Mouse (Mus musculus): ENCODE results near the gene Dgcr6. TPM values are rescaled to one million over a fixed set of nuclear protein-coding genes. Genes with fewer than 3 reads are reported as not detected.

Dgcr6 gene
- polyA plus RNA-seq, 1 experiment from 2014 or later, result 162 TPM

GRCm38 (mm10) chr16:18087101-18087500 is 34.4 kb downstream of the Dgcr6 start:
- ATAC-seq (ENCODE audit: low FRiP score), result no peak
- Histone ChIP-seq H3K9ac (replicated peaks) (no peak overlapping the region), H3K27ac (replicated peaks) (no peak overlapping the region), H3K9me3 (replicated peaks) (no peaks in the 10 kb centered on the region), H3K27me3 (replicated peaks) (peaks cover 21% of the 10 kb centered on the region), H3K4me3 (replicated peaks) (no peak overlapping the region), H3K4me1 (peaks cover 17% of the 10 kb centered on the region), H3K36me3 (no peaks in the 10 kb centered on the region), H3K4me2 (no peak overlapping the region)
- 90% methylated on average over 5 of the region's 5 CpGs for WGBS

DNA sequence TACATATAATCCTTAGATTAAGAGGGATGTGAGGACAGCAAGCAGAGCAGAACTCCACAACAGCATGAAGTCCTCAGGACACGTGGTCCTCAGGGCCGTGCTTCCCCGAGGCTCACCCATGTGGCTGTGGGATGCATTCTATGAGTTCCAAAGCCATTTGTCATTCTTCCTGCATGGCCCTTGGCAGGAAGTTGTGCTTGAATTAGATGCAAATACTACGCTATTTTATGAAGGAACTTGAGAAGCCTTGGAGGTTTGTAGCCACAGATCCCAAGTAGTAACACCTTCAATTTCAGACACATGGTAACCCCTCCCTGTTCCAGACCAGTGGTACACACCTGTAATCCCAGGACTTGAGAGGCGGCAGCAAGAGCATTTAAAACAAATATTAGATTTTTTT is 43.7 kb downstream of the Dgcr6 start:
- no peaks in the 10 kb centered on the region for H3K27me3 ChIP-seq (replicated peaks)
- H3K9ac ChIP-seq (replicated peaks), result no peak overlapping the region
- no peak for ATAC-seq (ENCODE audit: low FRiP score)
- H3K36me3 ChIP-seq, result no peaks in the 10 kb centered on the region
- H3K27ac ChIP-seq (replicated peaks), result no peak overlapping the region
- WGBS, result 65% methylated on average over 5 of the region's 5 CpGs
- no peaks in the 10 kb centered on the region for H3K4me1 ChIP-seq
- H3K4me2 ChIP-seq, result no peak overlapping the region
- 0 out of 2 replicates have a peak, but pooled peaks cover 3% of the 10 kb centered on the region for H3K9me3 ChIP-seq (replicated peaks)
- no peak overlapping the region for H3K4me3 ChIP-seq (replicated peaks)

DNA sequence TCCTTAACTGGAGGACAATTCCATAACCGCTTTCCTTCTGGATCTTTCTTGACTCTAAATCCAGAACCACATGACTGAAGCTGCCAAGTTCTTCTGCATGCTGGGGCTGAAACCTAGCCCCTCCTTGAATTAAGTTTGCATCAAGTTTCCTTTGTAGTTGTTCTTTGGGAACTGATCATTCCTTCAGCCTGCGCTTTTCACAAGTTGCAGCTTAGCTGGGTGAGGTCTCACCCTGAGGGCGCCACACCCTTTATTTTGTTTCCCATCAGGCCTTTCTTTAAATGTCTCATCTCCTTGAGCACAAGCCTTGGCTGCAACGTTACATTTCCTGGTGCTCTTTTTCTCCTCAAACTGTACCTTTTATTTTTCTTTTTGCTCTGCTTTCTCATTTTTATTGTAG is 50.2 kb downstream of the Dgcr6 start:
- 84% methylated on average over 4 of the region's 4 CpGs for WGBS
- Histone ChIP-seq H3K4me1 (no peaks in the 10 kb centered on the region), H3K9me3 (replicated peaks) (no peaks in the 10 kb centered on the region), H3K9ac (replicated peaks) (no peak overlapping the region), H3K27me3 (replicated peaks) (no peaks in the 10 kb centered on the region), H3K27ac (replicated peaks) (no peak overlapping the region), H3K4me2 (no peak overlapping the region), H3K36me3 (no peaks in the 10 kb centered on the region), H3K4me3 (replicated peaks) (no peak overlapping the region)
- ATAC-seq (ENCODE audit: low FRiP score), result no peak

GRCm38 (mm10) chr16:18103366-18103765 is 50.7 kb downstream of the Dgcr6 start:
- H3K4me3 ChIP-seq (replicated peaks), result no peak overlapping the region
- H3K27me3 ChIP-seq (replicated peaks), result no peaks in the 10 kb centered on the region
- no peak overlapping the region for H3K9ac ChIP-seq (replicated peaks)
- H3K4me2 ChIP-seq, result no peak overlapping the region
- H3K9me3 ChIP-seq (replicated peaks), result no peaks in the 10 kb centered on the region
- 74% methylated on average over 1 of the region's 1 CpGs for whole genome bisulfite sequencing
- no peak overlapping the region for H3K27ac ChIP-seq (replicated peaks)
- no peak for ATAC-seq (ENCODE audit: low FRiP score)
- H3K4me1 ChIP-seq, result no peaks in the 10 kb centered on the region
- H3K36me3 ChIP-seq, result no peaks in the 10 kb centered on the region

DNA sequence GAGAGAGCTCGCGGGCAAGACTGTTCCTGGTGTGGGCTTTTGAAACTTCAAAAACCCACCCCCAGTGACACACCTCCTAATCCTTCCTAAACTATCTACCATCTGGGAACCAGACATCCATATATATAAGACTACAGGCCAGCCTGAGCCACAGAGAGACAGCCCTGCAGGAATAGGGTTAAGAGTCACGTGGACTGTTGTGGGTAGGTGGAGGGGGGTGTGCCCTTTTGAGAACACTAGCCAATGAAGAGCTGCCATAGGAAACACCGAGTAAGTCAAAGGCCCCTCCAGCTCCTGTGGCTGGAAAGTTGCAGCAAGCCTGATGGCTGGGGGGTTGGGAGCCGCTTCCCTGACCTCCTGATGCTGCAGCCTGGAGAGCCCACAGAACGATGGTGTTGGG is 51.1 kb downstream of the Dgcr6 start:
- Histone ChIP-seq H3K4me1 (no peaks in the 10 kb centered on the region), H3K36me3 (no peaks in the 10 kb centered on the region), H3K27ac (replicated peaks) (no peak overlapping the region), H3K4me3 (replicated peaks) (no peak overlapping the region), H3K9me3 (replicated peaks) (no peaks in the 10 kb centered on the region), H3K27me3 (replicated peaks) (no peaks in the 10 kb centered on the region), H3K4me2 (no peak overlapping the region), H3K9ac (replicated peaks) (no peak overlapping the region)
- 42% methylated on average over 6 of the region's 6 CpGs for WGBS
- ATAC-seq (ENCODE audit: low FRiP score), result no peak

DNA sequence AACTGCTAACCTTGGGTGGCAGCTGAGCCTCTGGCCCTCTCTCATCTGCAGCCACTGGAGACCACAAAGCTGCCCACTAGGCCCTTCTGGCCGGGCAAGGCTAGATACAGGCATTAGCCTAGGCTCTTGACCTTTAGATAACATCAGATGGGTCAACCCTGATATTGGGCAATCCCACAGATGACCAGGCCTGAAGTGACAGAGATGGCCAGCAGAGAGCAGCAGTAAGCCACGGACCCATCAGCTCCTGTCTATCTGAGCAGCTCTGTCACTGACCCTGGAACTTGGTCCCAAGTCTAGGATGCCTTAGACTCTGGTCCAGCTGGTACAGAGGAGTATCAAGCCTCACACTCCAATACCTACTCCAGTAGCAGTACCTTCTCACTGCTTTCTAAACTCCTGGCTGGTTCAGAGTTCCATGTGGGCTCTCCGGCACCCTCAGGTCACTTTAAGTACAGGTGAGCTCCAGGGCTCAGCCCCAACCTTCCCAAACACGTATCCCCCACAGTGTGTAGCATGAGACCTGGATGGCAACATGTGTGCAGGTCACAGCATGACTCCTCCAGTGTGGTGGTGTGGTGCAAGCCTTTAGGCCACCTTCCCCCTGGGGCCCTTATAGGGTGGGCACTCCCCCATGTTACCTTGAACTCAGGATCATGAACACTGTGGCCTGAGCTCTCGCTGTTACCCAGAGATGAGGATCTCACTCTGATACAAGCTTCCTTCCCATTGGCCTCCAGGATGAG is 55.7 kb downstream of the Dgcr6 start:
- Histone ChIP-seq H3K36me3 (no peaks in the 10 kb centered on the region), H3K27ac (replicated peaks) (no peak overlapping the region), H3K4me1 (no peaks in the 10 kb centered on the region), H3K9me3 (replicated peaks) (no peaks in the 10 kb centered on the region), H3K4me2 (no peak overlapping the region), H3K27me3 (replicated peaks) (no peaks in the 10 kb centered on the region), H3K4me3 (replicated peaks) (no peak overlapping the region), H3K9ac (replicated peaks) (no peak overlapping the region; the same call in 1 of the 2 replicates)
- WGBS, result 58% methylated on average over 5 of the region's 5 CpGs
- peak; percentile 85 for ATAC-seq (ENCODE audit: low FRiP score)

DNA sequence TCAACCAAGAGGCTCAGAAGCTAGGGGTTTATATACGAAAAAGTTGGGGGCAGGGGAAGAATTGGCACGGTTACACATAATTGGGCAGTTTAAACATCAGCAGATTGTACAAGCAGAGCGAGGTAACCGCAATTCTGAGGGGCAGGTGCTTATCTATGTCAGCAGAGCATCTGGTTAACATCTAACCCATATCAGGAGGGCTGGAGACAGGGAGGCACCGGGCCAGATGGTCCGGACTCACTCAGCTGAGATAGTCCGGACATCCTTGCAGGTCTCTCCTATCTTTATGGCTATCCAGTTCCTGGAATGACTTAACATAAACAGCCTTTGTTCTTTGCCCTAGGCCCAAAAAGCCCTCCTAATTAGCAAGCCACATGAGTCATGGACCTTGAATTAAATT is 58.4 kb downstream of the Dgcr6 start:
- H3K9ac ChIP-seq (replicated peaks), result no peak overlapping the region
- H3K9me3 ChIP-seq (replicated peaks), result no peaks in the 10 kb centered on the region
- no peak overlapping the region for H3K4me3 ChIP-seq (replicated peaks)
- ATAC-seq (ENCODE audit: low FRiP score), result no peak
- no peaks in the 10 kb centered on the region for H3K4me1 ChIP-seq
- WGBS, result 89% methylated on average over 7 of the region's 7 CpGs
- H3K27ac ChIP-seq (replicated peaks), result no peak overlapping the region
- H3K36me3 ChIP-seq, result no peaks in the 10 kb centered on the region
- no peaks in the 10 kb centered on the region for H3K27me3 ChIP-seq (replicated peaks)
- no peak overlapping the region for H3K4me2 ChIP-seq

GRCm38 (mm10) chr16:18116467-18116866 is 63.8 kb downstream of the Dgcr6 start:
- Histone ChIP-seq H3K4me2 (no peak overlapping the region), H3K27me3 (replicated peaks) (no peaks in the 10 kb centered on the region), H3K4me3 (replicated peaks) (no peak overlapping the region), H3K9me3 (replicated peaks) (no peaks in the 10 kb centered on the region), H3K4me1 (peaks cover 6% of the 10 kb centered on the region; the same call in 1 of the 2 replicates), H3K36me3 (no peaks in the 10 kb centered on the region), H3K9ac (replicated peaks) (no peak overlapping the region), H3K27ac (replicated peaks) (no peak overlapping the region)
- WGBS, result 80% methylated on average over 4 of the region's 4 CpGs
- ATAC-seq (ENCODE audit: low FRiP score), result no peak

GRCm38 (mm10) chr16:18118285-18118684 is 65.6 kb downstream of the Dgcr6 start:
- Histone ChIP-seq H3K4me1 (peaks cover 6% of the 10 kb centered on the region; the same call in 1 of the 2 replicates), H3K9ac (replicated peaks) (no peak overlapping the region), H3K27ac (replicated peaks) (no peak overlapping the region), H3K36me3 (no peaks in the 10 kb centered on the region), H3K9me3 (replicated peaks) (no peaks in the 10 kb centered on the region), H3K4me3 (replicated peaks) (no peak overlapping the region), H3K27me3 (replicated peaks) (no peaks in the 10 kb centered on the region), H3K4me2 (no peak overlapping the region)
- no peak for ATAC-seq (ENCODE audit: low FRiP score)
- 80% methylated on average over 3 of the region's 3 CpGs for WGBS

GRCm38 (mm10) chr16:18119031-18119730 is 66.5 kb downstream of the Dgcr6 start:
- no peaks in the 10 kb centered on the region for H3K9me3 ChIP-seq (replicated peaks)
- H3K27ac ChIP-seq (replicated peaks), result no peak overlapping the region
- no peak overlapping the region for H3K4me2 ChIP-seq
- peaks cover 6% of the 10 kb centered on the region; the same call in 1 of the 2 replicates for H3K4me1 ChIP-seq
- no peaks in the 10 kb centered on the region for H3K36me3 ChIP-seq
- WGBS, result 12% methylated on average over 8 of the region's 8 CpGs
- peak; percentile 71 for ATAC-seq (ENCODE audit: low FRiP score)
- H3K9ac ChIP-seq (replicated peaks), result no peak overlapping the region
- H3K4me3 ChIP-seq (replicated peaks), result no peak overlapping the region
- no peaks in the 10 kb centered on the region for H3K27me3 ChIP-seq (replicated peaks)
